Mouse (Mus musculus) hindbrain, postnatal 0 days (tissue): Measurements from ENCODE around the gene Wdr5. TPM values are rescaled to one million over a fixed set of nuclear protein-coding genes. Genes with fewer than 3 reads are reported as not detected.
A peak's percentile ranks its signal among the peaks of the same experiment; 100 is the strongest.

ENCODE experiments used
- ATAC-seq: fragments of 200-750 bp; cut with Nextera tagmentation; 2 replicates; pipeline ENCODE4 v1.8.0; 2017; ENCODE audit warnings: mild to moderate bottlenecking, moderate TSS enrichment, moderate library complexity
- DNase-seq: peaks from one replicate; pipeline ENCODE4 v3.0.0-alpha.2; 2015; ENCODE audit warnings: low spot score
- H3K27ac ChIP-seq: fragments of 300-500 bp; sonication (generic); 2 replicates; pipeline ENCODE4 v1.5.1; 2014; ENCODE audit warnings: mild to moderate bottlenecking
- H3K27me3 ChIP-seq: fragments of 300-500 bp; sonication (generic); 2 replicates; pipeline ENCODE4 v1.6.1; 2014; ENCODE audit warnings: low read length, mixed read lengths; ENCODE audit not compliant: insufficient read depth
- H3K36me3 ChIP-seq: fragments of 300-500 bp; sonication (generic); 2 replicates; pipeline ENCODE4 v1.6.1; 2014; ENCODE audit warnings: low read length, mixed read lengths; ENCODE audit not compliant: insufficient read depth
- H3K4me1 ChIP-seq: fragments of 300-500 bp; sonication (generic); 2 replicates; pipeline ENCODE4 v1.6.1; 2014; ENCODE audit warnings: antibody characterized with exemption, low read length, mixed read lengths; ENCODE audit not compliant: insufficient read depth
- H3K4me2 ChIP-seq: fragments of 300-500 bp; sonication (generic); 2 replicates; pipeline ENCODE4 v1.6.1; 2014; ENCODE audit warnings: low read depth, mild to moderate bottlenecking, low read length, moderate library complexity, mixed read lengths
- H3K4me3 ChIP-seq: fragments of 300-500 bp; sonication (generic); 2 replicates; pipeline ENCODE4 v1.5.1; 2014; ENCODE audit warnings: low read length
- H3K9ac ChIP-seq: fragments of 300-500 bp; sonication (generic); replicated peaks from 2 replicates; pipeline ENCODE4 v1.6.1; 2014; ENCODE audit warnings: mild to moderate bottlenecking, low read length, moderate library complexity, mixed read lengths
- H3K9me3 ChIP-seq: fragments of 300-500 bp; sonication (generic); 2 replicates; pipeline ENCODE4 v1.6.1; 2016; ENCODE audit warnings: low read length, mixed read lengths
- CTCF ChIP-seq: IDR thresholded peaks from 2 replicates; pipeline ENCODE4 v1.5.1; 2016; ENCODE audit warnings: antibody characterized with exemption, control low read depth, low read depth
- WGBS: fragments of 180-500 bp; shearing (Covaris S2); extraction: QIAGEN DNeasy Blood & Tissue Kit; methylation state at CpG from one replicate; pipeline ENCODE4 v1.1.7; 2014; 5-methylcytosine and 5-hydroxymethylcytosine counted together
- polyA plus RNA-seq: library from polyadenylated mRNA; unstranded; fragments of >200 nt; fragmentation: Nextera tagmentation; extraction: Ambion mirVana; gene quantifications from 2 replicates; pipeline ENCODE4 v1.2.1, GENCODE M21; 2015
- total RNA-seq: library from RNA; depleted of rRNA; stranded (reverse); fragments of >200 nt; gene quantifications from 2 replicates; pipeline ENCODE4 v1.2.3, GENCODE M21; 2014; rRNA removed

Wdr5 gene
- total RNA-seq (46.1 and 51.9 TPM in 2 replicates), polyA plus RNA-seq (34.5 and 35.1 TPM in 2 replicates)

- WGBS = 1% methylated on average over 57 of the region's 57 CpGs
- peak; percentile 92 for ATAC-seq
Measured at GRCm38 (mm10) chr2:27514639-27515328, at the start of gene Wdr5. Gene Wdr5 (plus strand): TSS chr2:27515157.

GRCm38 (mm10) chr2:27469292-27469990 is 45.5 kb upstream of the Wdr5 start:
- H3K4me1 ChIP-seq = peaks cover 23% of the 10 kb centered on the region
- ATAC-seq (no peak), DNase-seq (no peak)
- H3K4me2 ChIP-seq = no peak overlapping the region
- H3K27ac ChIP-seq = no peak overlapping the region
- H3K36me3 ChIP-seq = no peaks in the 10 kb centered on the region
- no peak overlapping the region for H3K9ac ChIP-seq
- no peaks in the 10 kb centered on the region for H3K27me3 ChIP-seq
- no peak for TF ChIP-seq CTCF
- H3K4me3 ChIP-seq = no peak overlapping the region
- 74% methylated on average over 4 of the region's 4 CpGs for WGBS
- H3K9me3 ChIP-seq = no peaks in the 10 kb centered on the region

More at GRCm38 (mm10) chr2:27514639-27515328, at the start of gene Wdr5:
- no peaks in the 10 kb centered on the region for H3K27me3 ChIP-seq
- H3K4me2 ChIP-seq = peak within 1 kb of the TSS; percentile 70
- H3K27ac ChIP-seq = peak within 1 kb of the TSS; percentile 86
- peaks cover 18% of the 10 kb centered on the region for H3K4me1 ChIP-seq
- peak within 1 kb of the TSS; percentile 84 for H3K4me3 ChIP-seq
- peak; percentile 95 for DNase-seq
- TF ChIP-seq CTCF = peak; percentile 73
- H3K36me3 ChIP-seq = peaks cover 3% of the 10 kb centered on the region
- H3K9me3 ChIP-seq = no peaks in the 10 kb centered on the region
- peak within 1 kb of the TSS; percentile 87 for H3K9ac ChIP-seq

DNA sequence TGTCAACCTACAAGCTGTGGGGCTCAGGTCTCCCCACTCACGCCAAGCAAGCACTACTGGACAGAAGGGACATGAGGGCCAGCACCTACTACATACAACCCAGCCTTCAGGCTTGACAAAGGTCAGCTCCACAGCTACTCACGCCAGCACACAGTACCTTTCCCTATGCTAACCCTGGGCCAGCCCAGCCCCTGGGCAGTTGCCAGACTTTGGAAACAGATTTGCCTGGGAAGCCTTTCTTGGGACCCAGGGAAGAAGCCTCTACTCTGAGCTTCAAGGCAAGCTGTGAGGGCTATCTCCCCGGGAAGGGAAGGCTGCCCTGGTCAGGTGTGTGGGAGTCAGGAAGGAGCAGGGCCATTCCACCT is 45.0 kb upstream of the Wdr5 start:
- WGBS = 66% methylated on average over 3 of the region's 3 CpGs
- Histone ChIP-seq H3K4me2 (no peak overlapping the region), H3K4me3 (no peak overlapping the region), H3K9ac (no peak overlapping the region), H3K27ac (no peak overlapping the region), H3K9me3 (no peaks in the 10 kb centered on the region), H3K36me3 (no peaks in the 10 kb centered on the region), H3K27me3 (no peaks in the 10 kb centered on the region), H3K4me1 (peaks cover 23% of the 10 kb centered on the region)
- no peak for TF ChIP-seq CTCF
- ATAC-seq (no peak), DNase-seq (no peak)

DNA sequence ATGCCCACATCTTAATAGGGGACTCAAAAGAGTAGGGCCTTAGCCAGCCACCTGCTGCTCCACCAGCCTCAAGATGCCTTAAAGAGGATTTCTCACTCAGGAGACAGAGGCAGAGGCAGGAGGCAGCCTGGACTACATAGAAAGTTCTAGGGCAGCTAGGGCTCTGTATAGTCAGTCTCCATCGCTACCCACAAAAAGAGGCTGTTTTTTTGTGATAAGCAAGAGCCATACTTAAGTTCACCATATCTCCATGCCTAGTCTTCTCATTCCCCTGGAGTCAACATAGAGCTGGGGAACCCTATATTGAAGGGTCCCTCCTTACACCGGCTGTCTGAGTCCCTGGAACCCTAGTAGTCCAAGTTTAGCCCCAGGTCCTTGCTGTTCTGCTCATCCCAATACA is 44.4 kb upstream of the Wdr5 start:
- H3K4me2 ChIP-seq = no peak overlapping the region
- no peak overlapping the region for H3K27ac ChIP-seq
- no peak for DNase-seq
- ATAC-seq = no peak
- WGBS = 89% methylated on average over 2 of the region's 2 CpGs
- no peak overlapping the region for H3K4me3 ChIP-seq
- TF ChIP-seq CTCF = no peak
- no peaks in the 10 kb centered on the region for H3K9me3 ChIP-seq
- H3K9ac ChIP-seq = no peak overlapping the region
- no peaks in the 10 kb centered on the region for H3K36me3 ChIP-seq
- no peaks in the 10 kb centered on the region for H3K27me3 ChIP-seq
- H3K4me1 ChIP-seq = peaks cover 23% of the 10 kb centered on the region

DNA sequence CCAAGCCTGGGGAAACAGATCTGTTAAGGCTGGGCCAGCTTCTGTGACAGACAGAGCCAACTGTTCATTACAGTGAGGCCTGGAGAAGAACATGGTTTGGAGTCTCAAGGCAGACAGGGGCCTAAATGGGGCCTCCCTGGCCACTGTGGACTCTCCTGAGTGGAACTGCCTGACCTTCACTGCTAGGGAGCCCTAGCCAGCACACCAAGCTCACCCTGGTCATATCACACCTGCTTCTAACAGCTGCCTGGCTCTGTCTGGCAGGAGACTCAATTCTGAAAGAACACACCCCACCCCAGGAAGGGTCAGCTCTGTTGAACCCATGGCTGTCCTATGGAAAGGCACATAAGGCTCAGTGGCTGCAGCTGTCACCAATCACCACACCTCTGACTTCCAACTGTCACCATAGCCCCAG is 43.8 kb upstream of the Wdr5 start:
- H3K36me3 ChIP-seq = no peaks in the 10 kb centered on the region
- H3K27ac ChIP-seq = no peak overlapping the region
- no peaks in the 10 kb centered on the region for H3K9me3 ChIP-seq
- H3K4me2 ChIP-seq = no peak overlapping the region
- DNase-seq = no peak
- H3K4me1 ChIP-seq = peaks cover 23% of the 10 kb centered on the region
- H3K9ac ChIP-seq = no peak overlapping the region
- ATAC-seq = no peak
- H3K4me3 ChIP-seq = no peak overlapping the region
- H3K27me3 ChIP-seq = no peaks in the 10 kb centered on the region
- TF ChIP-seq CTCF = no peak

DNA sequence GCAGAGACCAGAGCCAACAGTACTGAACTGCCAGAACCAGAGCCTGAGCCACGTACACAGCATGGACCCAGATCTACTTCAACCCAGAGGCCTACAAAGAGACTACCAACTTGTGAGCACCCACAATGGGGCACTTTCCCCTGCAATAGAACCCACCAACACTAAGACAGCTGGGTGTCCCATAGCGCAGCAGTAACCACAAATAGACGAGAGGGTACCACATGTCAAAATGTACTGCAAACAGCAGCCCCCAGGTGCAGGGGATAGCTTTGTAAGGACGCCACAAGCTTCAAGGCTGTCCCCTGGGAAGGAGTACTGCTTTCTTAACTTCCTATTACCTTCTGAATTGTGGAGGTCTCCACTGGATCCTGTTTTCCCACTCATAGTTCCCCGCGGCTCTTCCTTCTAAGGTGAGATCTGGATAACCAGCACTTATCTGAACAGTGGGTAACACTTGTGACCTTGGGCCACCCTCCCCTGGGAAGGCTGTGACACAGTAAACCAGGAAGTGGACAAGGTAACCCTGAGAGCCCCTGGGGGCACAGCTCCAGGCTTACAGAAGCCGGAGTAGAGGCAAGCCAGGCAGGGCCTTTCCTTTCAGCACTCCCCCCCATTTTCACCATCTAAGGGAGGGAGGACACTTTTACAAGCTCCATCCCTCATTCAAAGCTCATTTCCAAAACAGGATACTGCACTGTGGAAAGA is 41.7 kb upstream of the Wdr5 start:
- 67% methylated on average over 7 of the region's 7 CpGs for WGBS
- no peak for TF ChIP-seq CTCF
- Histone ChIP-seq H3K9me3 (no peaks in the 10 kb centered on the region), H3K9ac (no peak overlapping the region; the same call in 1 of the 2 replicates), H3K27me3 (no peaks in the 10 kb centered on the region), H3K4me3 (peak overlapping the region; percentile 96; the same call in 1 of the 2 replicates), H3K36me3 (no peaks in the 10 kb centered on the region), H3K4me1 (peaks cover 23% of the 10 kb centered on the region), H3K27ac (no peak overlapping the region), H3K4me2 (peak overlapping the region; percentile 94)
- ATAC-seq (no peak), DNase-seq (no peak)
